Mouse (Mus musculus) C2C12 (cell line): Measurements from ENCODE around the gene Smim14. TPM values are rescaled to one million over a fixed set of nuclear protein-coding genes. Genes with fewer than 3 reads are reported as not detected.

Experiments used
- H3K27me3 ChIP-seq: one replicate; pipeline ENCODE4 v1.6.1; 2011; ENCODE audit not compliant: control insufficient read depth, insufficient read depth, insufficient read length
- H3K36me3 ChIP-seq: one replicate; pipeline ENCODE4 v1.6.1; 2011; ENCODE audit not compliant: control insufficient read depth, insufficient read depth
- H3K4me3 ChIP-seq: one replicate; pipeline ENCODE4 v1.5.1; 2011; ENCODE audit warnings: mild to moderate bottlenecking, control low read depth; ENCODE audit not compliant: poor library complexity, insufficient read depth, severe bottlenecking
- H3K79me2 ChIP-seq: one replicate; pipeline ENCODE4 v1.6.1; 2011; ENCODE audit not compliant: control insufficient read depth, insufficient read depth
- H3K79me3 ChIP-seq: one replicate; pipeline ENCODE4 v1.6.1; 2011; ENCODE audit warnings: low read depth, control low read depth
- H3ac ChIP-seq: one replicate; pipeline ENCODE3; 2011; ENCODE audit warnings: low read depth; ENCODE audit not compliant: control insufficient read depth, insufficient read length
- CEBPB ChIP-seq: IDR thresholded peaks from one replicate; pipeline ENCODE4 v1.6.1; 2011; ENCODE audit warnings: low read depth, mild to moderate bottlenecking, control low read depth, moderate library complexity
- CTCF ChIP-seq: IDR thresholded peaks from one replicate; pipeline ENCODE4 v1.5.1; 2011; ENCODE audit not compliant: control insufficient read depth, insufficient read depth, insufficient read length
- FOSL1 ChIP-seq: IDR thresholded peaks from one replicate; pipeline ENCODE4 v1.8.0; 2011; ENCODE audit warnings: mild to moderate bottlenecking, low read length; ENCODE audit not compliant: poor library complexity, insufficient read depth, severe bottlenecking
- MAX ChIP-seq: IDR thresholded peaks from one replicate; pipeline ENCODE4 v1.6.1; 2011; ENCODE audit warnings: mild to moderate bottlenecking, control low read depth
- MYOD1 ChIP-seq: IDR thresholded peaks from one replicate; pipeline ENCODE4 v1.6.1; 2011; ENCODE audit warnings: low read depth; ENCODE audit not compliant: control insufficient read depth, insufficient read length
- MYOG ChIP-seq: IDR thresholded peaks from one replicate; pipeline ENCODE4 v1.6.1; 2011; ENCODE audit not compliant: control insufficient read depth, insufficient read length; ENCODE audit errors: extremely low read depth
- USF1 ChIP-seq: IDR thresholded peaks from one replicate; pipeline ENCODE4 v1.6.1; 2011; ENCODE audit warnings: low read depth, mild to moderate bottlenecking, control low read depth, moderate library complexity
- polyA plus RNA-seq: library from polyadenylated mRNA; unstranded; fragments of >200 nt; fragmentation: generic; extraction: Trizol; gene quantifications from one replicate; pipeline ENCODE4 v1.2.1, GENCODE M21; 2012; ENCODE audit warnings: missing spikeins

Smim14 gene
- polyA plus RNA-seq, 1 experiment, result 63.0 TPM

GRCm38 (mm10) chr5:65475806-65476205 is 61.2 kb downstream of the Smim14 start:
- H3K4me3 ChIP-seq, result no peak overlapping the region
- TF ChIP-seq FOSL1 (no peak), CEBPB (no peak), USF1 (no peak)
- no peak overlapping the region for H3ac ChIP-seq
- no peaks in the 10 kb centered on the region for H3K36me3 ChIP-seq
- H3K79me2 ChIP-seq, result peaks cover 9% of the 10 kb centered on the region
- no peaks in the 10 kb centered on the region for H3K27me3 ChIP-seq
- no peaks in the 10 kb centered on the region for H3K79me3 ChIP-seq

GRCm38 (mm10) chr5:65469766-65470165 is 67.2 kb downstream of the Smim14 start:
- Histone ChIP-seq H3K4me3 (no peak overlapping the region), H3K79me3 (no peaks in the 10 kb centered on the region), H3K79me2 (no peaks in the 10 kb centered on the region), H3K36me3 (peaks cover 10% of the 10 kb centered on the region), H3ac (no peak overlapping the region), H3K27me3 (no peaks in the 10 kb centered on the region)
- TF ChIP-seq CEBPB, result no peak
- TF ChIP-seq MAX, result no peak

- H3ac ChIP-seq, result no peak overlapping the region
These were observed 70.1 kb downstream of the Smim14 start for GRCm38 (mm10) chr5:65466911-65467310.

GRCm38 (mm10) chr5:65460361-65460760 is 76.6 kb downstream of the Smim14 start:
- TF ChIP-seq MYOD1 (no peak), USF1 (no peak), CEBPB (no peak), CTCF (no peak), MYOG (no peak), FOSL1 (no peak), MAX (no peak)
- Histone ChIP-seq H3ac (no peak overlapping the region), H3K79me3 (no peaks in the 10 kb centered on the region), H3K79me2 (peaks cover 6% of the 10 kb centered on the region), H3K4me3 (no peak overlapping the region), H3K36me3 (no peaks in the 10 kb centered on the region), H3K27me3 (no peaks in the 10 kb centered on the region)

More at GRCm38 (mm10) chr5:65466911-65467310, 70.1 kb downstream of the Smim14 start:
- H3K4me3 ChIP-seq, result no peak overlapping the region
- peaks cover 10% of the 10 kb centered on the region for H3K36me3 ChIP-seq
- no peaks in the 10 kb centered on the region for H3K79me2 ChIP-seq
- H3K79me3 ChIP-seq, result no peaks in the 10 kb centered on the region
- TF ChIP-seq MYOD1 (no peak), FOSL1 (no peak), MYOG (no peak), CTCF (no peak), CEBPB (no peak), MAX (no peak), USF1 (no peak)
- H3K27me3 ChIP-seq, result no peaks in the 10 kb centered on the region

GRCm38 (mm10) chr5:65459454-65459853 is 77.5 kb downstream of the Smim14 start:
- H3K4me3 ChIP-seq, result no peak overlapping the region
- no peaks in the 10 kb centered on the region for H3K79me3 ChIP-seq
- H3K79me2 ChIP-seq, result peaks cover 6% of the 10 kb centered on the region
- TF ChIP-seq MYOG (no peak), USF1 (no peak), MAX (no peak), CEBPB (no peak), CTCF (no peak), MYOD1 (no peak), FOSL1 (no peak)
- no peaks in the 10 kb centered on the region for H3K36me3 ChIP-seq
- H3K27me3 ChIP-seq, result no peaks in the 10 kb centered on the region
- H3ac ChIP-seq, result no peak overlapping the region

- TF ChIP-seq MYOD1, result no peak
- TF ChIP-seq CTCF, result no peak
- TF ChIP-seq MAX, result no peak
- TF ChIP-seq FOSL1, result peak; percentile 77
- peak; percentile 2 for TF ChIP-seq USF1
- no peak for TF ChIP-seq MYOG
- Histone ChIP-seq H3K4me3 (no peak overlapping the region), H3K79me2 (peaks cover 10% of the 10 kb centered on the region), H3K79me3 (no peaks in the 10 kb centered on the region), H3ac (no peak overlapping the region), H3K27me3 (no peaks in the 10 kb centered on the region), H3K36me3 (no peaks in the 10 kb centered on the region)
These were observed 79.1 kb downstream of the Smim14 start for GRCm38 (mm10) chr5:65457846-65458245.
